Mouse (Mus musculus) hindbrain, postnatal 0 days (tissue): ENCODE results near the gene Ttll9. TPM values are rescaled to one million over a fixed set of nuclear protein-coding genes. Genes with fewer than 3 reads are reported as not detected.

Experiments used
- ATAC-seq: fragments of 200-750 bp; cut with Nextera tagmentation; 2 replicates; pipeline ENCODE4 v1.8.0; 2017; ENCODE audit warnings: mild to moderate bottlenecking, moderate TSS enrichment, moderate library complexity
- DNase-seq: peaks from one replicate; pipeline ENCODE4 v3.0.0-alpha.2; 2015; ENCODE audit warnings: low spot score
- H3K27ac ChIP-seq: fragments of 300-500 bp; sonication (generic); 2 replicates; pipeline ENCODE4 v1.5.1; 2014; ENCODE audit warnings: mild to moderate bottlenecking
- H3K27me3 ChIP-seq: fragments of 300-500 bp; sonication (generic); 2 replicates; pipeline ENCODE4 v1.6.1; 2014; ENCODE audit warnings: low read length, mixed read lengths; ENCODE audit not compliant: insufficient read depth
- H3K36me3 ChIP-seq: fragments of 300-500 bp; sonication (generic); 2 replicates; pipeline ENCODE4 v1.6.1; 2014; ENCODE audit warnings: low read length, mixed read lengths; ENCODE audit not compliant: insufficient read depth
- H3K4me1 ChIP-seq: fragments of 300-500 bp; sonication (generic); 2 replicates; pipeline ENCODE4 v1.6.1; 2014; ENCODE audit warnings: antibody characterized with exemption, low read length, mixed read lengths; ENCODE audit not compliant: insufficient read depth
- H3K4me2 ChIP-seq: fragments of 300-500 bp; sonication (generic); 2 replicates; pipeline ENCODE4 v1.6.1; 2014; ENCODE audit warnings: low read depth, mild to moderate bottlenecking, low read length, moderate library complexity, mixed read lengths
- H3K4me3 ChIP-seq: fragments of 300-500 bp; sonication (generic); 2 replicates; pipeline ENCODE4 v1.5.1; 2014; ENCODE audit warnings: low read length
- H3K9ac ChIP-seq: fragments of 300-500 bp; sonication (generic); replicated peaks from 2 replicates; pipeline ENCODE4 v1.6.1; 2014; ENCODE audit warnings: mild to moderate bottlenecking, low read length, moderate library complexity, mixed read lengths
- H3K9me3 ChIP-seq: fragments of 300-500 bp; sonication (generic); 2 replicates; pipeline ENCODE4 v1.6.1; 2016; ENCODE audit warnings: low read length, mixed read lengths
- CTCF ChIP-seq: IDR thresholded peaks from 2 replicates; pipeline ENCODE4 v1.5.1; 2016; ENCODE audit warnings: antibody characterized with exemption, control low read depth, low read depth
- WGBS: fragments of 180-500 bp; shearing (Covaris S2); extraction: QIAGEN DNeasy Blood & Tissue Kit; methylation state at CpG from one replicate; pipeline ENCODE4 v1.1.7; 2014; 5-methylcytosine and 5-hydroxymethylcytosine counted together
- polyA plus RNA-seq: library from polyadenylated mRNA; unstranded; fragments of >200 nt; fragmentation: Nextera tagmentation; extraction: Ambion mirVana; gene quantifications from 2 replicates; pipeline ENCODE4 v1.2.1, GENCODE M21; 2015
- total RNA-seq: library from RNA; depleted of rRNA; stranded (reverse); fragments of >200 nt; gene quantifications from 2 replicates; pipeline ENCODE4 v1.2.3, GENCODE M21; 2014

Gene Ttll9
- total and polyA plus RNA-seq, 2 experiments from 2014 or later = 5.9 to 7.3 TPM

GRCm38 (mm10) chr2:152941106-152941505, 21.2 kb upstream of the Ttll9 start:
- peaks cover 12% of the 10 kb centered on the region for H3K27me3 ChIP-seq
- H3K4me1 ChIP-seq = peaks cover 8% of the 10 kb centered on the region
- no peaks in the 10 kb centered on the region for H3K9me3 ChIP-seq
- ATAC-seq (no peak), DNase-seq (no peak)
- no peak overlapping the region for H3K4me2 ChIP-seq
- H3K9ac ChIP-seq = no peak overlapping the region
- WGBS = 66% methylated on average over 6 of the region's 6 CpGs
- H3K36me3 ChIP-seq = no peaks in the 10 kb centered on the region
- H3K4me3 ChIP-seq = no peak overlapping the region
- TF ChIP-seq CTCF = no peak
- H3K27ac ChIP-seq = no peak overlapping the region

GRCm38 (mm10) chr2:152941776-152942175, 20.5 kb upstream of the Ttll9 start:
- no peak for TF ChIP-seq CTCF
- 32% methylated on average over 7 of the region's 7 CpGs for WGBS
- H3K4me3 ChIP-seq = no peak overlapping the region
- no peak overlapping the region for H3K4me2 ChIP-seq
- peaks cover 12% of the 10 kb centered on the region for H3K27me3 ChIP-seq
- peaks cover 8% of the 10 kb centered on the region for H3K4me1 ChIP-seq
- H3K9me3 ChIP-seq = no peaks in the 10 kb centered on the region
- DNase-seq (no peak), ATAC-seq (no peak)
- no peaks in the 10 kb centered on the region for H3K36me3 ChIP-seq
- H3K27ac ChIP-seq = no peak overlapping the region
- no peak overlapping the region for H3K9ac ChIP-seq

GRCm38 (mm10) chr2:152942898-152943515, 19.3 kb upstream of the Ttll9 start:
- peaks cover 12% of the 10 kb centered on the region for H3K27me3 ChIP-seq
- DNase-seq (peak; percentile 41), ATAC-seq (0 out of 2 replicates have a peak, but pooled peaks have one; percentile 8)
- no peak overlapping the region for H3K27ac ChIP-seq
- peak overlapping the region; percentile 56 for H3K9ac ChIP-seq
- no peaks in the 10 kb centered on the region for H3K9me3 ChIP-seq
- H3K4me2 ChIP-seq = peak overlapping the region; percentile 99
- no peaks in the 10 kb centered on the region for H3K36me3 ChIP-seq
- H3K4me3 ChIP-seq = peak overlapping the region; percentile 47
- WGBS = under 1% methylated on average over 52 of the region's 65 CpGs
- H3K4me1 ChIP-seq = peaks cover 8% of the 10 kb centered on the region
- TF ChIP-seq CTCF = no peak

GRCm38 (mm10) chr2:152943568-152943967, 18.7 kb upstream of the Ttll9 start:
- peak; percentile 27; the same call in 1 of the 2 replicates for TF ChIP-seq CTCF
- WGBS = 7% methylated on average over 8 of the region's 8 CpGs
- Histone ChIP-seq H3K4me1 (peaks cover 8% of the 10 kb centered on the region), H3K27ac (no peak overlapping the region), H3K9ac (no peak overlapping the region), H3K36me3 (no peaks in the 10 kb centered on the region), H3K4me3 (peak overlapping the region; percentile 47), H3K4me2 (peak overlapping the region; percentile 99), H3K27me3 (peaks cover 12% of the 10 kb centered on the region), H3K9me3 (no peaks in the 10 kb centered on the region)
- no peak for DNase-seq
- ATAC-seq = 0 out of 2 replicates have a peak, but pooled peaks have one; percentile 12

GRCm38 (mm10) chr2:152944013-152944412, 18.3 kb upstream of the Ttll9 start:
- peaks cover 8% of the 10 kb centered on the region for H3K4me1 ChIP-seq
- no peaks in the 10 kb centered on the region for H3K9me3 ChIP-seq
- H3K4me2 ChIP-seq = no peak overlapping the region
- no peak overlapping the region for H3K27ac ChIP-seq
- H3K4me3 ChIP-seq = no peak overlapping the region
- no peak overlapping the region for H3K9ac ChIP-seq
- TF ChIP-seq CTCF = no peak
- DNase-seq (no peak), ATAC-seq (no peak)
- WGBS = 61% methylated on average over 9 of the region's 9 CpGs
- peaks cover 12% of the 10 kb centered on the region for H3K27me3 ChIP-seq
- H3K36me3 ChIP-seq = no peaks in the 10 kb centered on the region

GRCm38 (mm10) chr2:152947098-152947497, 15.2 kb upstream of the Ttll9 start:
- no peak overlapping the region for H3K4me2 ChIP-seq
- DNase-seq (peak; percentile 64), ATAC-seq (no peak)
- no peak for TF ChIP-seq CTCF
- WGBS = 39% methylated on average over 7 of the region's 7 CpGs
- no peaks in the 10 kb centered on the region for H3K9me3 ChIP-seq
- peaks cover 9% of the 10 kb centered on the region; the same call in 1 of the 2 replicates for H3K27me3 ChIP-seq
- H3K9ac ChIP-seq = no peak overlapping the region
- H3K36me3 ChIP-seq = no peaks in the 10 kb centered on the region
- H3K4me1 ChIP-seq = peaks cover 10% of the 10 kb centered on the region
- H3K27ac ChIP-seq = no peak overlapping the region
- H3K4me3 ChIP-seq = no peak overlapping the region

- no peaks in the 10 kb centered on the region for H3K9me3 ChIP-seq
- no peaks in the 10 kb centered on the region for H3K36me3 ChIP-seq
- H3K4me1 ChIP-seq = peaks cover 7% of the 10 kb centered on the region; the same call in 1 of the 2 replicates
- ATAC-seq = no peak
- no peak for TF ChIP-seq CTCF
- H3K4me2 ChIP-seq = no peak overlapping the region
- no peak for DNase-seq
- WGBS = 85% methylated on average over 5 of the region's 5 CpGs
- no peak overlapping the region for H3K27ac ChIP-seq
- 0 out of 2 replicates have a peak, but pooled peaks cover 2% of the 10 kb centered on the region for H3K27me3 ChIP-seq
- no peak overlapping the region for H3K9ac ChIP-seq
- H3K4me3 ChIP-seq = no peak overlapping the region
These were observed 13.8 kb upstream of the Ttll9 start for GRCm38 (mm10) chr2:152948438-152949020.
